Mouse (Mus musculus) spleen, adult 2 months (tissue): ENCODE measurements at regions not wholly inside any gene's neighbourhood (a gene's known extent, or its start where the extent isn't known, plus 50 kb on each side); places are given as distances from the start of the nearest gene placed in this dataset.

Experiments used
- DNase-seq, 2 experiments: peaks; one replicate each; pipeline versions ENCODE4 v3.0.0 to v3.0.0-alpha.2; 2012 to 2021; ENCODE audit warnings: low spot score in 2 of 2, low read depth in 1 of 2
- H3K27ac ChIP-seq: fragments of 200-500 bp; 2 replicates; pipeline ENCODE4 v1.5.1; 2012; ENCODE audit warnings: low read length, inconsistent platforms; ENCODE audit not compliant: insufficient read depth
- H3K27me3 ChIP-seq: fragments of 200-500 bp; 2 replicates; pipeline ENCODE4 v1.6.1; 2012; ENCODE audit warnings: mild to moderate bottlenecking, moderate library complexity, low read length, inconsistent platforms; ENCODE audit not compliant: control insufficient read depth, insufficient read depth
- H3K36me3 ChIP-seq: fragments of 200-500 bp; 2 replicates; pipeline ENCODE4 v1.6.1; 2012; ENCODE audit warnings: mild to moderate bottlenecking, low read length, inconsistent platforms; ENCODE audit not compliant: control insufficient read depth, insufficient read depth
- H3K4me1 ChIP-seq: fragments of 200-500 bp; 2 replicates; pipeline ENCODE4 v1.6.1; 2011; ENCODE audit warnings: inconsistent platforms; ENCODE audit not compliant: control insufficient read depth, insufficient read depth, insufficient read length
- H3K4me3 ChIP-seq: fragments of 200-500 bp; 2 replicates; pipeline ENCODE4 v1.5.1; 2011; ENCODE audit warnings: mild to moderate bottlenecking, inconsistent platforms; ENCODE audit not compliant: insufficient read depth, insufficient read length; ENCODE audit errors: extremely low read depth
- CTCF ChIP-seq: fragments of 200-500 bp; IDR thresholded peaks from 2 replicates; pipeline ENCODE4 v1.5.1; 2011; ENCODE audit warnings: mild to moderate bottlenecking, inconsistent platforms; ENCODE audit not compliant: insufficient read depth, insufficient read length, insufficient replicate concordance; ENCODE audit errors: extremely low read depth
- POLR2A ChIP-seq: fragments of 200-500 bp; IDR thresholded peaks from 2 replicates; pipeline ENCODE4 v1.6.1; 2011; ENCODE audit warnings: low read depth, low read length, inconsistent platforms
- WGBS: fragments of 180-500 bp; shearing (Covaris S2); methylation state at CpG from one replicate; pipeline ENCODE4 v1.1.7; 2018; 5-methylcytosine and 5-hydroxymethylcytosine counted together

- Histone ChIP-seq H3K27me3 (no peaks in the 10 kb centered on the region), H3K4me3 (no peak overlapping the region), H3K36me3 (no peaks in the 10 kb centered on the region), H3K4me1 (no peaks in the 10 kb centered on the region), H3K27ac (no peak overlapping the region)
- TF ChIP-seq POLR2A = no peak
- no peak for TF ChIP-seq CTCF
- 76% methylated on average over 2 of the region's 2 CpGs for WGBS
- no peak for DNase-seq
Measured at GRCm38 (mm10) chr1:89288921-89289320, 165.7 kb upstream of the Agap1 start.

- no peaks in the 10 kb centered on the region for H3K4me1 ChIP-seq
Measured at GRCm38 (mm10) chr1:89296691-89297090, 157.9 kb upstream of the Agap1 start.

GRCm38 (mm10) chr1:89297766-89298165, 156.8 kb upstream of the Agap1 start:
- Histone ChIP-seq H3K27ac (no peak overlapping the region), H3K4me3 (no peak overlapping the region), H3K36me3 (no peaks in the 10 kb centered on the region), H3K27me3 (no peaks in the 10 kb centered on the region), H3K4me1 (no peaks in the 10 kb centered on the region)
- 86% methylated on average over 11 of the region's 11 CpGs for whole genome bisulfite sequencing
- TF ChIP-seq POLR2A (no peak), CTCF (no peak)
- DNase-seq = no peak

More at GRCm38 (mm10) chr1:89296691-89297090, 157.9 kb upstream of the Agap1 start:
- Histone ChIP-seq H3K27ac (no peak overlapping the region), H3K36me3 (no peaks in the 10 kb centered on the region), H3K4me3 (no peak overlapping the region), H3K27me3 (no peaks in the 10 kb centered on the region)
- TF ChIP-seq POLR2A = no peak
- TF ChIP-seq CTCF = no peak
- WGBS = 94% methylated on average over 3 of the region's 3 CpGs
- no peak for DNase-seq

GRCm38 (mm10) chr1:89301151-89301550, 153.5 kb upstream of the Agap1 start:
- Histone ChIP-seq H3K4me1 (no peaks in the 10 kb centered on the region), H3K27me3 (no peaks in the 10 kb centered on the region), H3K36me3 (no peaks in the 10 kb centered on the region), H3K27ac (no peak overlapping the region), H3K4me3 (no peak overlapping the region)
- no peak for DNase-seq
- WGBS = 83% methylated on average over 6 of the region's 6 CpGs
- no peak for TF ChIP-seq POLR2A
- no peak for TF ChIP-seq CTCF

GRCm38 (mm10) chr1:89302368-89302951, 152.1 kb upstream of the Agap1 start:
- no peak overlapping the region for H3K4me3 ChIP-seq
- DNase-seq = no peak
- no peak overlapping the region for H3K27ac ChIP-seq
- H3K4me1 ChIP-seq = no peaks in the 10 kb centered on the region
- H3K27me3 ChIP-seq = no peaks in the 10 kb centered on the region
- no peaks in the 10 kb centered on the region for H3K36me3 ChIP-seq
- TF ChIP-seq CTCF = no peak
- TF ChIP-seq POLR2A = no peak
- 3% methylated on average over 20 of the region's 20 CpGs for WGBS

- H3K4me3 ChIP-seq = no peak overlapping the region
- no peak for DNase-seq
- TF ChIP-seq POLR2A = no peak
- no peak for TF ChIP-seq CTCF
- no peaks in the 10 kb centered on the region for H3K27me3 ChIP-seq
- H3K36me3 ChIP-seq = no peaks in the 10 kb centered on the region
- no peaks in the 10 kb centered on the region for H3K4me1 ChIP-seq
- H3K27ac ChIP-seq = no peak overlapping the region
- WGBS = 74% methylated on average over 7 of the region's 7 CpGs
Measured at GRCm38 (mm10) chr1:89305171-89305570, 149.4 kb upstream of the Agap1 start.

GRCm38 (mm10) chr1:89308788-89309187, 145.8 kb upstream of the Agap1 start:
- TF ChIP-seq CTCF (no peak), POLR2A (no peak)
- H3K4me3 ChIP-seq = no peak overlapping the region
- 81% methylated on average over 13 of the region's 13 CpGs for WGBS

More at GRCm38 (mm10) chr1:89308788-89309187, 145.8 kb upstream of the Agap1 start:
- no peaks in the 10 kb centered on the region for H3K27me3 ChIP-seq
- DNase-seq = no peak
- H3K36me3 ChIP-seq = no peaks in the 10 kb centered on the region
- H3K27ac ChIP-seq = no peak overlapping the region
- no peaks in the 10 kb centered on the region for H3K4me1 ChIP-seq
